Mouse (Mus musculus): ENCODE measurements around the gene Rdh16f1.

Rdh16f1 gene

DNA sequence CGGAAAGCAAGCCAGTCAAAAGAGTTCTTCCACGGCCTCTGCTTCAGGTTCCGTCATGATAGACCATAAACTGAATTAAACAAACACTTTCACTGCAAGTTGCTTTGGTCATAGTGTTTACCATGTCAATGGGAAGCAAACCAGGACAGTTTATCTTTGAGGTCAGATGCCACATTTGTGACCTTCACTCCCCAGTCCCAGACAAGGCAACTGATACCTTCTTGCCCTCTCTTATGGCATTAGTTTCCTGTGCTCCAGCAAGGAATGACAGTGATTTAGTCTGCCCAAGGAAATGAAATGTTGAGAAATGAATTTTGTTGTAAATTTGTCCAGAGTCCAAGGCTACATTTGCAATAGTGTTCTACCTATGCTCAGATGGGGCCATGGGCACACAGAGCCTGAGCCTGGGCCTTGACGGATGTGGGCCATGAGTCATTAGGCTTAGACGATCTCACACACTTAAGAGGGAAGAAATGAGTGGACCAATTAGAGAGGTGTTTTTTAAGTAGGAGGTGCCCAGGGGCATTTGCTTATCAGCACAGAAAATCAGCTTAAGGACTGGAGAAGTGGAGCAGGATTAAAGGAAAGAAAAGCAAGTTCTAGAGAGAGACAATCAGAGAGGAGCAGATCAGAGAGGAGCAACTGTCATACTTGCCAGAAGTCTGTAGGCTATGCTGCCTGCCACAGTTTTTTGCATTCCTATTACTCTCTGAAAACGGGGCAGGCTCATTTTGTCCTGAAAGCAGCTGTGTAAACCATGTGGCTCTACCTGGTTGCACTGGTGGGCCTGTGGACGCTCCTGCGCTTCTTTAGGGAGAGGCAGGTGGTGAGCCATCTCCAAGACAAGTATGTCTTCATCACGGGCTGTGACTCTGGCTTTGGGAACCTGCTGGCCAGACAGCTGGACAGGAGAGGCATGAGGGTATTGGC lies at the start of gene Rdh16f1, which contains the start of gene Rdh1:
Gene Rdh16f1, plus strand, starts transcription at position 607 of the 930 bp plus-strand sequence.
Gene Rdh1, plus strand, starts transcription at position 541 of the 930 bp plus-strand sequence.
- CTCF ChIA-PET: no interaction called here

DNA sequence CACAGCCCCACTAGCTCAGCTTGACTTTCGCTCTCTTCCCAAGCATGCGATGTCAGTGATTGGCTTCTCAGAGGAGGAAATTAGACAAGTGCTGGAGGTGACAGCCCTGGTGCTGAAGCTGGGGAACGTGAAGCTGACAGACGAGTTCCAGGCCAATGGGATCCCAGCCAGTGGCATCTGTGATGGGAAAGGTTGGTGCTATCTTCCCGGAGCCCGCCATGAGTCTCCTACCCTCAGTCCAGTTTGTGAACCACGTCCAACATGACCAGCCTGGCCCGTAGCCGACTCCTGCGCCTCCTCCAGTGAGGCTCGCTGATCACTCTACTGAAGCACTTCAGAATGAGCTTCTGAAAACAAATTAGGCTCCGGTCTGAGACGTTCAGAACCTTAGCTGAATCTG lies 49.3 kb upstream of the Rdh16f1 start:
- CTCF ChIA-PET: no interaction called here

DNA sequence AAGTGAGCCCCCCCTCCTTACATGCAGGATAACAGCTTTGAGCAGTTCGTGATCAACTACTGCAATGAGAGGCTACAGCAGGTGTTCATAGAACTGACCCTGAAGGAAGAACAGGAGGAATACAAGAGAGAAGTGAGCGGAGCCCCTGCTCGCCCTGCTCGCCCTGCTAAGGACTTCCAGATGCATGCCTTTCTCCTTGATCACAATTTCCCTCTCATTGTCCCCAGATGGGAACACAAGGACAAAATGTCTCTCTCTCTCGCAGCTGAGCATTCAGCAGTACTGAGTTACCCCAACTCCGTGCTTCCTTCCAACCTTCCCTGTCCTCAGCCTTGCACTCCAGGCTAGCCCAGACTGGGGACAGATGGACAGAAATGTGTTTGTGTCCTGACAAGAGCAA lies 46.9 kb upstream of the Rdh16f1 start:
- CTCF ChIA-PET: no interaction called here

DNA sequence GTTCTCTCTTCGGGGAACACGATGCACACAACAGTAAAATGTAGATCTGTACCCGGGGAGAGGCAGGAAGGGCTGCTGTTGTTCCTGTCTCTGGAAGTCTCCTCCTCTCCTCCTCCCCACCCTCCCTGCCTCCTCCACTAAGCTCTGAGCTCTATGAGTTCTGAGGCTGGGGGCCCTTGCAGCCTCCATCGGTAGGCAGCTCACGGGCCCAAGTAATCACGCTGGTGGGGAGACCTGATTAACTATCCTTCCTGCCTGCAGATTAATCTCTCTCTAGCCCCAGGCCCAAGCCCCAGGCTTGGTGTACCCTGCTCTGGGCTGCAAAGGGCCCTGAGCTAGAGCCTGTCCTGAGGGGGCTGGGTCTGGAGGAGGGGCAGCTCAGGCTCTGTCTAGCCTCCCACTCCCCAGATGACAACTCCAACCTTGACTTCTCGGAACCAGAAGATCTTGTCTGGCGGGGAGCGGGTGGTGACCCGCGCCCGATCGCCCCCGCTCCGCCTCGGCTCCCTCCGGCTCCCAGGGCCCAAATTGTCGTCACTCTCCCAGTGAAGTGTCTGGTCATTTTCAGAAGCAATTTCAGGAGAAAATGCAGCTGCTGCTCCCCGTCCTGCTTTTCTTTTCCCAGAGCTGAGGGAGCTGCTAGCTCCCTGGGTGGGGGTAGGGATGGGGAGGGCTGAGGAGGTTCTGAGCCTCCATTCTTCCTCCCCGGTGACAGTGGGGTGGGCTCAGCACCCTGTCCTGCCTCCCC lies 37.7 kb upstream of the Rdh16f1 start:
- CTCF ChIA-PET: no interaction called here

DNA sequence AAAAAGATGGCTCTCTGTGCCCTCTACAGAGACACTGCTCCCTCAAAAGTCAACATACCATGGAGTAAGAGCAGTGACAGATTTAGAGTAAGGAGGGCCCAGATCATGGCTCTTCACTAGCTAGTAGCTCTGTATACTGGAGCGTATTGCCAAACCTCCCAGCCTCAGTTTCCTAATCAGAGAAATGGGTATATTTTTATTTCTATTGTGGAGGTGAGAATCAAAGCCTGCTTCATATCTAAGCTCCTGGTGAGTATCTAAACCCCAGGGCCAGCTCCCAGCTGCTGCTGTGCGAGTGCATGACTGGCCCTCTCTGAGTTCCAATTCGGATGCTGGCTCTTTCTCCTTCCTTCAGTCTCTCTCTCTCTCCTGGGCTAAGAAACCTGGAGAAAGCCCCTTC lies 35.4 kb upstream of the Rdh16f1 start, which contains the start of gene Tac2:
Gene Tac2, plus strand, starts transcription at position 301 of the 400 bp plus-strand sequence.
- CTCF ChIA-PET: interaction anchor here (0.6 kb wide), 1 partner anchor 156 kb away, joined by 4 read pairs; no protein-coding TSS in a partner anchor

DNA sequence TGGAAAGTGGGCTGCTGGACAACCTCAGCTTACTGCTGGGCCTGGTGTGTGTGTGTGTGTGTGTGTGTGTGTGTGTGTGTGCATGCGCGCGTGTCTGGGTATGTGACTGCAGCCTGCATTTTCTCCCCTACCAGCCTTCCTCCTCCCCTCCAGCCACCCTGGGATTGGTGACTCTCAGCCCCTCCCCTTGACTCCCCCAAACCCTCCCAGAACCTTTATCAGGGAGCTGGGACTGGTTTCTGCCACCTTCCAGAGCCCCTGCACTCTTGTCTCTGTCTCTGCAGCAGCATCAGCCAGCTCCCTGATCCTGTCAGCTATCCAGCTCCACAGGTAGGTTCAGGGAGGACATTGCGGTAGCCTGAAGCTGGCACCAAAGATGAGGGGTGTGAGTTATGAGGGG lies 34.5 kb upstream of the Rdh16f1 start:
- CTCF ChIA-PET: no interaction called here

DNA sequence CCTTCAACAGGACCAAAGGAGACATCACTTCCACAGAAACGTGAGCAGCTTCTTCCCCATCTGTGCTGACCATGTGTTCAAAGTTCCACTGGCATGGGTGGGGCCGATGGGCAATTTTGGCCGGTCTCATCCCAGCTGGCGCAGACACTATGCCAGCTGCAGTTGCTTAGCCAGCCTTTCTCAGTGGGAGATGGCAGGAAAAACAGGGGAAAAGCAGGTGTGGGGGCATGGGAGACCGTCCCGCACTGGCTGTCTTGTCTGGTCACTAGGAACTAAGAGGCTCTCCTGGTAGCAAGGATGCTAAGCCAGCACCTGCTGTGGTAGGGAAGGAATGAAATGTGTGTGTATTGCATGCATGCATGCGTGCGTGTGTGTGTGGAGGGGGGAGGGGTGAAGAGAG lies 31.1 kb upstream of the Rdh16f1 start:
- CTCF ChIA-PET: no interaction called here

DNA sequence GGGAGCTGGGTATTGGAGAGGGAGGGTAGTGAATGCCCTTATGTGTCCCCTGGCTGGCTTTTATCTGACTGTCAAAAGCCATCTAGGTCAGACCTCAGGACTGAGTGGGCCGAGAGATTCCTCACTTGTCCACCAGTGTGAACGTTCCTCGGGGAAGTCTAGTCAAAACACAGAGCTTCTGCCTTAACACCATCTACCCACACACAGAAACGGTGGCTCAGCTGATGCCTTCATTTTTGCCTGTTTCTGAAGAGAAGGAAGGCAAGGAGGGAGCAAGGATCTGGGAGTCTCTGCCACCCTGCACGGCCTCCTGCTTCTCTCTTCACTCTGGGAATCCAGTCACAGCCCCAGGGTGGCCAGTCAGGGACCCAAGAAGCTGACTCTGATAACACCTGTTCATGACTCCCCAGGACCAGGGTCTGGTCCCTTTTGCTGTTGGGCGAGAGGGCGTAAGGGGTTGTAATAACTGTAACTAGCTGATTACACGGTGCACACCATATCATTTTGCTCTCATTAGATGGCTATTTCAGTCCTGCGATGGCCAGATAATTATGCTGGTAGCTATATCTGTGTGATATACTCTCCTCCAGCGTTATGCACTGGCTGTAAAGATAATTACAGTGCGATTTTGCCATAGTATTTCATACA lies 29.2 kb upstream of the Rdh16f1 start:
- CTCF ChIA-PET: no interaction called here

DNA sequence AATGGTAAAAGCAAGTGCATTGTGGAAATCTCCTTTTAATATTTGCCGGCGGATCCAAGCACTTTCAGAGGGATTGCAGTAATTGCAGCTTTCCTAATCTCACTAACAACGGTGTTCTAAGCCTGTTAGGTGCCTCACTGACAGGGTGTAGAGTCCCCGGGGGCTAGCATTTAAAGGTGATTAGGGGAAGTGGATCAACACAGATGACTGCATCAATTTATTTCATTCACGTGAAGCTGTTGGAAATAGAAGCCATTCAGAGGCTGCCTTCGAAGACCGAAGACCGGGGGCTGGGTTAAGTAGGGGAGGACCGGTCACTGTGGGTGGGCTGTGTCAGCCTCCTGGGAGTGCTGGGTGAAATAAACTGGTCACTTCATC lies 28.7 kb upstream of the Rdh16f1 start:
- CTCF ChIA-PET: no interaction called here

DNA sequence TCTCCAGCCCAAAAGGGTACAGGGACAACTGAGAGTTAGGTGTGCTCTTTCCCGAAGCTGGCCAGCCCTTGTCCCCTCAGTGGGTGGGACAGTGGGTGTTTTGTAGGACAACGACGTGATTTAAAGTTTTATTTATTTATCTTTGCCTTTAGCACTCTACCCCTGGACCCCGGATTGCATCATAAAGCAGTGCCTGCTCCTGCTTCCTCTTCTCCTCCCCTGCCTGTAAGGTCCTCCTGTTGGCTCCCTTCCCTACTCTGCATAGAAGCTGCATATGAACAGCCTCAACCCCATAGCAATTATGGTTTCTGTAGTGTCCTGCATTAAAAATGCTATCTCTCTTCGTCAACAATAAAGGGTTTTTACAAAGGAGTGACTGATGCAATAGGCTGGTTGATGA lies 28.2 kb upstream of the Rdh16f1 start:
- CTCF ChIA-PET: no interaction called here

DNA sequence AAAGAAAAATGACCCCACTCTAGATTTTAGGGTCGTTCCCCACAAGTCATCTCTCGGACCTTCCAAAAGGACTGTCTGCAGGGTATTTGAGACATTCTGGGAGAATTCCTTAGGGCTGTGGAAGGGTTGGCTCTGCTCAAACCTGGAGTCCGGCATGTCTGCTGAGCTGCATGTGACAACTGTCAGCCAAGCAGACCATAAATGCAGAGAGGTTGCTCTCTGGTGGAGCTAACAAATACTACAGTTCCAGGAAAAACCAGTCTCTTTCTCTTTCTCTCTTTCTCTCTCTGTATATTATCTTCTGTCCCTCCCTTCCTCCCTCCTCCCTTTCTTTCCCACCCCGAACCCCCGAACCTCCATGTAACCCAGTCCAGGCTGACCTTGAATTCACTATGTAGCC lies 25.2 kb upstream of the Rdh16f1 start:
- CTCF ChIA-PET: no interaction called here

DNA sequence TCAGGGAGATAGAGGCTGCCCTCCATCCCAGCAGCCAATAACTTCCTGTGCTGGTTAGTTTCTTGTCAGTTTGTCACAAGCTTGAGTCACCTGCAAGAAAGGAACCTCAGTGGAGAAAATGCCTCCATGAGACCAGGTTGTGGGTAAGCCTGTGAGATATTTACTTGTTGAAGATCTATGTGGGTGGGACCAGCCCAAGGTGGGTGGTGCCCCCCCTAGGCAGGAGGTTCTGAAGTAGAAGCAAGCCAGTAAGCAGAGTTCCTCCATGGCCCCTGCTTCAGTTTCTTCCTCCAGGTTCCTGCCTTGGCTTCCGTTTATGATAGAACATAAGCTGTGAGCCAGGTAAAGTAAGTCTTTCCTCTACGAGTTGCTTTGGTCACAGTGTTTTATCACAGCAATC lies 23.3 kb upstream of the Rdh16f1 start:
- CTCF ChIA-PET: interaction anchor here (0.6 kb wide), 2 partner anchors 64 to 825 kb away, joined by 3 to 4 read pairs; no protein-coding TSS in a partner anchor

DNA sequence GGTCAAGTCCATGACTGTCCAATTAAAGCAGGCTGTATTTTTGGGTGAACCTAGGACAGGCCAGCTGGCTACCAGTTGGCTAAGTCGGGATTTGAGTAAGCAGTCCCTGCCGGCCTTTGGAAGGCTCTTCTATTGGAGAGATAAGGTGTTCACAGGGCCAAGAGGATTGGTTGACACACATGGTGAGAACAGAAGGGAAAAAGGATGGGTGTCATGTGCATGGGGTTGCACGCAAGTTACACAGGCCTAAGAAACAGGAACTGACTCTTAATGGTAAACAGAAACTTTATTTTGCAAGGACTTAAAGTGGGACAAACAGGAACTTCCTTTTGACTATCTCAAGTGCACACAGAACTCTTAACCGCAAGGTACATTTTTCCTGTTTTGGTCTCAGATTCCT lies 22.7 kb upstream of the Rdh16f1 start:
- CTCF ChIA-PET: interaction anchor here (0.6 kb wide), 1 partner anchor 825 kb away, joined by 3 read pairs; no protein-coding TSS in a partner anchor

DNA sequence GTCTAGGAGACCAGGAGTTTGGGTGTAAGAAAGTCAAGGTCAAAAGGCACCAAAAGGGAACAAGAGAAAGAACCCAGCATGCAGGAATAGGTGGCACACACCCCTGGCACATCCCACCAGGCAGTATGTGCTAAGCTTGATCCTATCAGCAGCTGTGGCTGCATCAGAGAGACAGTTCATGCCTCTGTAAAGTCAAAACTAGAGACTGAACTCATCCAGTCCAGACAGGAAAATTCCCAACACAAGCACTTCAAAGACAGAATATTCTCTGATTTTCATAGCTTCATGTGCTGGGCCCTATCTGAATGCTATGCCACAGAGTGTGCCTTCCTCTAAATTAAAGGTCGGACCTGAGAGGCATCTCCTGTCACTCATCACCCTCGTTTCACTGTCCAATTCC lies 22.0 kb upstream of the Rdh16f1 start:
- CTCF ChIA-PET: interaction anchor here (0.6 kb wide), 2 partner anchors 62 to 113 kb away, joined by 4 to 14 read pairs; no protein-coding TSS in a partner anchor

DNA sequence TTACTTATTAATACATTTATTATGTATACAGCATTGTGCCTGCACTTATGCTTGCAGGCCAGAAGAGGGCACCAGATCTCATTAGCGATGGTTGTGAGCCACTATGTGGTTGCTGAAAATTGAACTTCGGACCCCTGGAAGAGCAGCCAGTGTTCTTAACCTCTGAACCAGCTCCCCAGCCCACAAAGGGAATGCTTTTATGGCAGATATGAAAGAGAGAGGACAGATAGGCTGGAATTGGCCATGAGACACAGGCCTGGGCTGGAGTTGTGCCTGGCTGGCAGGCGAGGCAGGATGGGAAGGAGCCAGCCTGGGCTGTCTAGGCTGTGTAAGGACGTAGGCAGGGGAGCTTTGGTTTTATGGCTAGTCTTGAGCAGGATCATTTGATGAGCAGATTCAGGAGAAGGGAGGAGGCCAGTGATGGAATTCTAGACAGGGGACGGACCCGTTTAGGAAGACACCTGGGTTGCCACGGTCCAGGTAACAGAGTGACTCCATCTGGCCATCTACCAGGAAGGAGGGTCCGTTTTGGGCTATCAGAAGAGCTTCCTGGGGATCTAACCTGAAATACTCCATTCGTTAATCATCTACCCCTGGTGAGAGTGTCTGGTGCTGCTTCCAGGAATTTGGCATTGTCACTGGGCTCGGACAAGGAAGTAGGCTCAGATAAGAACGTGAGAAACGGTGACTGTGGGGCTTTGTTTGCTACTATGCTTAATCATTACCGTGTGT lies 21.3 kb upstream of the Rdh16f1 start:
- CTCF ChIA-PET: interaction anchor here (0.6 kb wide), 1 partner anchor 63 kb away, joined by 14 read pairs; no protein-coding TSS in a partner anchor

DNA sequence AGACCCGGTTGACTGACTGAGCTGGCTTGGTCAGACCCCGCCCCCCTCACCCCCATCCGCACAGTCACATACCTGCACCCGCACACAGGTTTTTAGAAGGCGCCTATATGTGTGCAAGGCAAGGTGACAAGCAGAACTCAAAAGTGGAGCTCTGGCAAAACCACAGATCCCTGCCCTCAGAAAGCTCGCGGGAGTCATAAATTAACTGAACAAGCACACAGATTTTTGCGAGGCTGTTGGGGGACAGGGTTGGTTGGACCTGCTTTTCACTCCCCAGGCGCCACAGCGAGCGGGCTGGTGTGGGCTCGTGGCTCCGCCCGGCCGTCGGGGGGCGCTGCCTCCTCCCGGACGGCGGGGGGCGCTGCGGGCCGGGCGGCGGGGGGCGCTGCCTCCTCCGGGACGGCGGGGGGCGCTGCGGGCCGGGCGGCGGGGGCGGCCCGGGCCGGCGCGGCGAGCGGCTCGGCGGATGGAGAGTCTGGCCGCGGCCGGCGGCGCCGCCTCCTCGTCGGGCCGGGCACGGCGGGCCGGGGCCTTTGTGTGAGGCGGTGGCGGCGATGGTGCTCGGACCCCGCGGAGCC lies 20.4 kb upstream of the Rdh16f1 start, which contains the start of gene Zbtb39:
Gene Zbtb39, plus strand, starts transcription at position 456 of the 578 bp plus-strand sequence.
- CTCF ChIA-PET: interaction anchor here (0.6 kb wide), 1 partner anchor 118 kb away, joined by 3 read pairs; no protein-coding TSS in a partner anchor

DNA sequence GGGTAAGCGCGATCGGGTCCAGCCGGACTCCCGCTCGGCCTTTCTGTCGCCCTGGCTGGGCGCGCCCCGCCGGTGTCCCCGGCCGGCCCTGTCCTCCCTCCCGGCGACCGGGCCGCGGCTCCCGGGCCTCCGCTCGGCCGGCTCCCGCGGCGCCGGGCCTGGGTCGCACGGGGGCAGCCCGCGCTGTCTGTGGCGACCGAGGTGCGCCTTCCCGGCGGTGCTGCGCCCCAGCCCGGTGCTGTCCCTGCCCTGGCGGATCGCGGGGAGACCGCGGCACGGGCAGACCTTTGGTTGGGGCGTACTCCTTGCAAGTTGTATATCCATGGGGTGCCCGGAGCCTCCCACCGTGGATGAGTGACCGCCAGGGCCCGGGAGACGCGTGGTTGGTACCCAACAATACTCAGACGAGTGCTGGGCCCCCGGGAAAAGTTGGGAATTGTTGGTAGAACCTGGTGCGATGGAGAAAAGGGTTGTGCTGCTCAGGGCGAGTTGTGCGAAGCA lies 19.9 kb upstream of the Rdh16f1 start:
- CTCF ChIA-PET: interaction anchor here (0.6 kb wide), 1 partner anchor 118 kb away, joined by 3 read pairs; no protein-coding TSS in a partner anchor

DNA sequence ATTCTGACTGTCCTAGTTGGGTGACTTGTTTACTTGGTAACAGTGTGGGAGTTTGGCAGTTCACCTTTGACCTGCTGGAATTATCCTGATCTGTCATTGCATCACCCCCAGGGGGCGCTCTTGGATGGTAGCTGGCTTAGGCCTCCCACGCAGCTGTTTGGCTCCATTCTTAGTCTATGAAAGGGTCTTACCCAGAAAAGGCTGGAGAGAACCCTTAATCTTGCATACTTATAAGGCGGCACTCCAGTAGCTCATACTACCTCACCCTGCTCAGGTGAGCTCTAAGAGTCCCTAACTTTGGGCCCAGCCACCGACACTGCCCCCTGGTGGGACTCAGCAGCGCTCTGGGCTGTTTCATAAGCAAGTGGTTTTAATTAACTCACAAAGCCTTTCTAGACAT lies 14.9 kb upstream of the Rdh16f1 start:
- CTCF ChIA-PET: no interaction called here

DNA sequence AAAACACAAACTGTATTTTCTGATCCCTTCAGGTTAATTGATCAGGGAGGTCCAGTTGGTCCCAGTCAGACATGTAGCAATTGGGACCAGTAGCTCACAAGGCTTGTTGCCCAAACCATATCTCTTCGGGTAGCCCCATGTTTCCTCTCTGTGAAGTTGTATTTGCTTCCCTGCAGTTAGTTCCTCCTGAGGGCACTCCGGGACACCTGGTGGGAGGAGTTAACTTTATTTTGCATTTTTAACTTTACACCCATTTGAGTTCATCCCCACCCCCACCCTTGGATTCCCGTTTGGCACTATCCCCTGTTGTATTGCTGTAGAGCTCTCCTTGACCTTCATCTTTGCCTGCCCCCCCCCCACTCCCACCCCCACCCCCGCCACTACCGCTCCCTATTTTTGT lies 13.7 kb upstream of the Rdh16f1 start:
- CTCF ChIA-PET: interaction anchor here (0.6 kb wide), 2 partner anchors 338 to 529 kb away, joined by 3 read pairs; no protein-coding TSS in a partner anchor

DNA sequence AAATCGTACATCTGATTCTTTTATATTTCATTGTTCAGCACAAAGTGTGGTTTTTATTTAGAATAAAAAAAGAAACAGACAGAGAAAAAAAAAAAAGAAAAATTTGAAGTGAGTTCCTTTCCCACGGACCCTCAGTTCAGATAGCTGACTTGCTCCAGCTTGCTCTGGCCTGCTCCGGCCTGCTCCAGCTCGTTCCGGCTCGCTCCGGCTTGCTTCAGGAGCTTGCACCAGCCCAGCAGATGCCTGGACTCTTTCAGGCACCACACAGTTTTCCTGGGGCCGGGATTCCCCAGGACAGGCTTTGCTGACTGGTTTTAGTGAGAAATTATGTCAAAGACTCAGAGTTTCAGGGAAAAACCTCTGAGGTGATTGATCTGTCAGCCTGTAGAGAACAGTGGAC lies 12.3 kb upstream of the Rdh16f1 start:
- CTCF ChIA-PET: interaction anchor here (0.6 to 1.1 kb wide), 2 partner anchors 79 to 105 kb away, joined by 3 to 4 read pairs; partner anchors contain the start of genes Nab2 and Stat6
